ENCODE assay signal across 8 mouse cellular contexts in genomic region chr11:101170811-101171610, GRCm38 (mm10). TPM values are rescaled to one million over a fixed set of nuclear protein-coding genes. Genes with fewer than 3 reads are reported as not detected.
DNase-seq lines count a peak whose midpoint lies in the region; ATAC-seq lines count a peak whose summit lies in the region.

Gene Plekhh3, minus strand, starts transcription at chr11:101171351.

- DNase-seq in ZHBTc4 (ENCODE audit: low read depth, low spot score), result peak; percentile 98
- peak; percentile 79 to 89 for DNase-seq in cerebellum, postnatal 4 days (ENCODE audit: low spot score in 2 of 2)
- DNase-seq in gastrocnemius, postnatal 10 days, result peak; percentile 93
- DNase-seq in induced T-regulatory cell, adult 2 months (ENCODE audit: low read depth), result peak; percentile 90
- DNase-seq in left cerebral cortex, adult 9 months (ENCODE audit: low spot score in 2 of 2), result peak; percentile 94 to 97
- DNase-seq in right cerebral cortex, postnatal 14 days, result peak; percentile 95

- peak; percentile 74 for ATAC-seq in megakaryocyte progenitor cell, adult 5-6 weeks (replicated peaks; ENCODE audit: poor library complexity)
- ATAC-seq in erythroid progenitor cell, adult 5-6 weeks (replicated peaks; ENCODE audit: low FRiP score, poor library complexity, severe bottlenecking), result no peak

RNA-seq across cellular contexts. Expression of gene Plekhh3, which starts in this region (rescaled TPM):
- total RNA-seq in gastrocnemius, postnatal 10 days (2021), result 10 to 100 TPM; 33.2 to 36.7 TPM
- total RNA-seq in megakaryocyte progenitor cell, adult 5-6 weeks (2015), result 0.66 TPM in 1 of 2 replicates, not detected in the other
- 0.14 and 1.0 TPM in 2 replicates for total RNA-seq in megakaryocyte progenitor cell, adult 5-6 weeks (2017)
- not detected in 2 replicates for total RNA-seq in erythroid progenitor cell, adult 5-6 weeks (2015; ENCODE audit: low replicate concordance)
- not detected in 2 replicates for total RNA-seq in erythroid progenitor cell, adult 5-6 weeks (2017; ENCODE audit: low replicate concordance)

Comparison
In these comparisons a context has a peak if more than half of its experiments do, and no peak if none do; other contexts are left out.
1. RNA of gene Plekhh3 (total RNA-seq): 33.2 to 36.7 TPM in gastrocnemius, postnatal 10 days; 0.14 to 1.0 TPM in megakaryocyte progenitor cell, adult 5-6 weeks and not detected in erythroid progenitor cell, adult 5-6 weeks; every median in the first group is over 10 times any median in the second.
2. Peak in every context shown above with its lines, with median percentiles within 50 percentile points of each other: DNase-seq.